Mouse (Mus musculus): ENCODE measurements around the gene Atg10. TPM values are rescaled to one million over a fixed set of nuclear protein-coding genes. Genes with fewer than 3 reads are reported as not detected.

Atg10 gene
- total RNA-seq, 1 experiment from 2014 or later, result 8.0 TPM

DNA sequence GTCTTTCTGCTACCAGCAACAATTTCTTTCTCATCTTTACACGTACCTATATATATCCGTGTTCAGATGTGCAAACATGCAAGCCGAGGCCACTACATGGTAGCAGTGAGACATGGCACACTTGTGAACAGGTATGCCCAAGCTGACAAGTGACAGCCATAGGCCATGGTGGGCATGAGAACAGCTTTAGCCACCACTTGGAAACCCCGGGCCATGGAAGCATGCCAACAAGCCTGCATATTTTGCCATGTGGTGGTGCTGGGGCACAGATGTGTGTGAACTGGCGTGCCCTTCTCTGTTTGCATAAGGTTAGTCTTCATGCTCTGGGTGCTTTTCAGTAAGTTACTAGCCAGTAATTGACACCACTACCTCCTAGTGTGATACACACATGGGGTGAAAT lies 162.9 kb downstream of the Atg10 start:
- ATAC-seq (replicated peaks; ENCODE audit: insufficient number of reproducible peaks, low FRiP score, low TSS enrichment, poor library complexity, severe bottlenecking), result 0 out of 2 replicates have a peak, but pooled peaks have one; percentile 27

DNA sequence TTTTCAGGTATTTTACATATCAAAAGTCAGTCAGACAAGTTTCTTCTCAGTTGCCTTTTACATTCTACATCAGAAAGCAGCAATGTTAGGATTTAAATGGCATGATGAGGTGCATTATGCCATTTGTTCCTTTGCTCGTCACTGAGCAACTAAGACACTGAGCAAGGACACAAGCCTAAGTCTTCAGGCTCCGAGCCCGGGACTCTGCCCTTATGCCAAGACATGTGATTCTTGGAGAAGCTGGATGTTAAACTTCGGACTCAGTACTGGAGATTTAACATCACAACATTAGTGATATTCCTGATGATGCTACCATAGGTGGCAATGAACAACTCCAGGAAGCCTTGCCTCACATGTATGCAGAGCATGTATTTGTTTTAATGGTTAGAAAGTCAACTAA lies 175.6 kb downstream of the Atg10 start:
- no peak for ATAC-seq (replicated peaks; ENCODE audit: insufficient number of reproducible peaks, low FRiP score, low TSS enrichment, poor library complexity, severe bottlenecking)

- no peak for ATAC-seq (replicated peaks; ENCODE audit: insufficient number of reproducible peaks, low FRiP score, low TSS enrichment, poor library complexity, severe bottlenecking)
These were observed 176.9 kb downstream of the Atg10 start for GRCm38 (mm10) chr13:91046851-91047250.

GRCm38 (mm10) chr13:91041236-91041635 lies 182.5 kb downstream of the Atg10 start:
- ATAC-seq (replicated peaks; ENCODE audit: insufficient number of reproducible peaks, low FRiP score, low TSS enrichment, poor library complexity, severe bottlenecking), result no peak

DNA sequence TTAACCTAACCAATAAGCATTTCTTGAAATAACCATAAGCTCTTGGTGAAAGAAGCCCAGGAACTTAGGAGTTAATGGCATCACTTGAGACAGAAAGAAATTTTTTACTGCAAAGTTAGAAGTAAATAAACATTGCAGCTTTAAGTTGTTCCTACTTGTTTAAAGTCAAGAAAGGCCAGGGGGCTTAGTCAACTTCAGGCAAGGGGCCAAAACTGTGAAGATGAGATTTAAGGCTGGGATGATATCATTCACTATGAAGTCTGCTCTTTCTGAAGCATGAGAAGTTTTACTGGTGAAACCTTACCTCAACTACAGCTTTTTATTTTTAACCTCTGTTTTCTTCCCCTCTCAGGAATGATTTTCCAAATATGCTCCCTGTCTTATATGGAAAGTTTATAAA lies 183.3 kb downstream of the Atg10 start:
- no peak for ATAC-seq (replicated peaks; ENCODE audit: insufficient number of reproducible peaks, low FRiP score, low TSS enrichment, poor library complexity, severe bottlenecking)

DNA sequence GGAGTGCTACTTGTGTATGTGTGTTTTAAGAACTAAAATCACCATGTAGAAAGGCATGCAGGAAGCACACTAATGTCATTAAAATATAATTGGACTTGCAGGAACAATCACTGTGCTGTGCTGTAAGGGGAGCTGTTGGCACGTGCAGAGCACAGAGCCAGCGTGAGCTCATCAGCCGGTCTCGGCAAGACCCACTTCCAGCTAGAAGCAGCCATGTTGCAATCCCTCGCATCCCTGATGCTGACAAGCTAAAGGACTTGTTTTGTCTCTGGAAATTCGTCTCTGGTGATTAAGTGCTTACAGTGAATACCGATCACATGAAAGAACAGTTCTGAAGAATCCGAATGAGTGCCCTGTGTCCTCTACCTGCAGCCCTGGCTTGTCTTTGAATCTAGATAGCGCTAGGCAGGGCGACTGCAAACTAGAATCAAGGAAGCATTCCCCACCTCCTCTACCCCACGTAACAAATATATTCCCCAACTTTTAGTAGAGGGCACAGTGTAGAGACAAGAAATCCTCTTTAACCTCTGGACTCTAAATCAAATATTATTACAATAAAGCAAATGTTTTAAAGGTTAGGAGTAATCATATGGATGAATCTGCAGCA lies 184.5 kb downstream of the Atg10 start:
- ATAC-seq (replicated peaks; ENCODE audit: insufficient number of reproducible peaks, low FRiP score, low TSS enrichment, poor library complexity, severe bottlenecking), result no peak

GRCm38 (mm10) chr13:91038636-91039035 lies 185.1 kb downstream of the Atg10 start:
- no peak for ATAC-seq (replicated peaks; ENCODE audit: insufficient number of reproducible peaks, low FRiP score, low TSS enrichment, poor library complexity, severe bottlenecking)

- no peak for ATAC-seq (replicated peaks; ENCODE audit: insufficient number of reproducible peaks, low FRiP score, low TSS enrichment, poor library complexity, severe bottlenecking)
These were observed 185.7 kb downstream of the Atg10 start for GRCm38 (mm10) chr13:91038034-91038433.

- ATAC-seq (replicated peaks; ENCODE audit: insufficient number of reproducible peaks, low FRiP score, low TSS enrichment, poor library complexity, severe bottlenecking), result no peak
These were observed 186.4 kb downstream of the Atg10 start for GRCm38 (mm10) chr13:91037405-91037804.

DNA sequence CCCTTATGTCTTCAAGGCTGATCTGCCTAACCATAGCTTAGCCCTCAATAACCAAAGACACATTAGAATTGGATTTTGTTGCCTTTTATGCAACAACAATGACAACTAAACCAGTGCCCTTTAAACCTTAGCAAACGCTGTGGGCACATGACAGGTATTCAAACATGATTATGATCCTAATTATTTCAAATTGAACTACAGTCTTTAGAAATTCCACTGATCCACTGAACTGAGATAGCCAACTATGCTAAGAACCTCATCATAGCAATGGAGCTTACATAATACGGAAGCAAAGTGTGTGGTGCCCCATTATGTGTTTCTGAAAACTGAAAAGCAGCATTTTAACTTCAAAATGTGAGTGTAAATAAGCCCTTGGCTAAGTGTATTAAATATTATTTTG lies 191.9 kb downstream of the Atg10 start:
- no peak for ATAC-seq (replicated peaks; ENCODE audit: insufficient number of reproducible peaks, low FRiP score, low TSS enrichment, poor library complexity, severe bottlenecking)

- ATAC-seq (replicated peaks; ENCODE audit: insufficient number of reproducible peaks, low FRiP score, low TSS enrichment, poor library complexity, severe bottlenecking), result no peak
These were observed 200.3 kb downstream of the Atg10 start for GRCm38 (mm10) chr13:91023447-91023846.

- ATAC-seq (replicated peaks; ENCODE audit: insufficient number of reproducible peaks, low FRiP score, low TSS enrichment, poor library complexity, severe bottlenecking), result no peak
These were observed 211.9 kb downstream of the Atg10 start for GRCm38 (mm10) chr13:91011851-91012250.

DNA sequence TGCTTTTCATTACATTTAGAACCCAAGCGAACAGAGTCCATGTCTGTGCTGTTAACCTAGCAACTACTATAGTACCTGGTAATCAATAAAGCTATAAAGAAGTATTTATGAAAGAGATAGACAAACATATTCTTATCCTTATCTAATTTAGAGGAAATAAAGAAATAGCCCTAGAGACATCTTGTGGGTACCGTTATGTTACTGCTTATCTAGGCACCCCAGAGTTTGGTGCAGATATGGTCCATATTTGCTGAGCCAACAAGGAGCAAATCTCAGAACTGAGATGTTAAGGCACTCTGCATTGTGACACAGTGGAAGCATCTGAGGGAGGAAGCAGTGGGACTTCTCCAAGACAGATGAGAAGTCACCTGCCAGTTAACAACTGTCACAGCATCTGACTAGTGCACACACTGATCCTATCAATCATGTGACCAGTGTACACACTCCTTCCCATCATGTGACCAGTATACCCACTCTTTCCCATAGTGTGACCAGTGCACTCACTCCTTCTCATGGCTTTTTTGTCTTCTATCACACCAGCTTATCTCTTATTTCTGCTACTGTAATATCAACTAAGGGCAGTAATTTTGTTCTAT lies 228.6 kb downstream of the Atg10 start:
- ATAC-seq (replicated peaks; ENCODE audit: insufficient number of reproducible peaks, low FRiP score, low TSS enrichment, poor library complexity, severe bottlenecking), result no peak

- ATAC-seq (replicated peaks; ENCODE audit: insufficient number of reproducible peaks, low FRiP score, low TSS enrichment, poor library complexity, severe bottlenecking), result no peak
These were observed 230.2 kb downstream of the Atg10 start for GRCm38 (mm10) chr13:90993602-90994001.

DNA sequence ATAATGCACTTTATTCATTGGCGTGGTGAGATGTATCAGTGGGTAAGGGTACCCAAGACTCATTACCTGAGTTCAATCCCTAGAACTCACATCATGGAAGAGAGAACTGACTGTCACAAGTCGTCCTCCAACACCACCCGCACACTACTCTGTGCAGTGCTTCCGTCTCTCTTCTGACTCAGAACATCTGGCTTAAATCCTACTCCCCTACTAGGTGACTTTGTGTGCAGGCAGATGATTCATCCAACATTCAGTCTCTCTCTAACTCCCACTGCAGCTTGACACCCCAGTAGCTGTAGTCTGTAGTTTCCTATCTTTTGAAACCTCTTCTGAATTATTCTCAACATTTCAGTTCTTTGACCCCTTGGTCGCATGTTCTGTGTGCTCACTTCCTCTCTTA lies 230.8 kb downstream of the Atg10 start:
- no peak for ATAC-seq (replicated peaks; ENCODE audit: insufficient number of reproducible peaks, low FRiP score, low TSS enrichment, poor library complexity, severe bottlenecking)

- ATAC-seq (replicated peaks; ENCODE audit: insufficient number of reproducible peaks, low FRiP score, low TSS enrichment, poor library complexity, severe bottlenecking), result no peak
These were observed 235.5 kb downstream of the Atg10 start for GRCm38 (mm10) chr13:90988226-90988625.

DNA sequence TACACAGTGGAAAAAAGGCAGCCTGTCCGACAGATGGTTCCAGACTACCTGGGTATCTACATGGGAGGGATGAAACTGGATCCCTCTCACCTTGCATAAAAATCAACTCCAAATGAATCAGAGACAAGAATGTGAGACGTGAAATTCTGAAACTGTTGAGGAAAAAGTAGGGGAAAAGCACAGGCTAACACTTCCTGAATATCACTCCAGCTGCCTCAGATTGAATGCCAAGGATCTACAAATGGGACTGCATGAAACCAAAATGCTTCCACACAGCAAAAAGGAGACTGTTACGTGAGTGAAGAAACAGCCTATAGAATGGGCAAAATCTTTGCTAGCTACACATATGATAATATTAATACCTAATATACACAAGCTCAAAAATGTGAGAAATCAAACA lies 238.4 kb downstream of the Atg10 start:
- ATAC-seq (replicated peaks; ENCODE audit: insufficient number of reproducible peaks, low FRiP score, low TSS enrichment, poor library complexity, severe bottlenecking), result no peak

- no peak for ATAC-seq (replicated peaks; ENCODE audit: insufficient number of reproducible peaks, low FRiP score, low TSS enrichment, poor library complexity, severe bottlenecking)
These were observed 239.7 kb downstream of the Atg10 start for GRCm38 (mm10) chr13:90984073-90984472.

- no peak for ATAC-seq (replicated peaks; ENCODE audit: insufficient number of reproducible peaks, low FRiP score, low TSS enrichment, poor library complexity, severe bottlenecking)
These were observed 242.0 kb downstream of the Atg10 start for GRCm38 (mm10) chr13:90981798-90982197.

GRCm38 (mm10) chr13:90980878-90981674 lies 242.7 kb downstream of the Atg10 start:
- 0 out of 2 replicates have a peak, but pooled peaks have one; percentile 35 for ATAC-seq (replicated peaks; ENCODE audit: insufficient number of reproducible peaks, low FRiP score, low TSS enrichment, poor library complexity, severe bottlenecking)

Data from monocyte, adult 5-6 weeks (primary cell).